Mouse (Mus musculus): ENCODE measurements around the gene Synrg. TPM values are rescaled to one million over a fixed set of nuclear protein-coding genes. Genes with fewer than 3 reads are reported as not detected.

Gene Synrg
- 10 to 100 TPM; 44.3 to 47.7 TPM for total RNA-seq (2021)
- long read RNA-seq, experiment 1, full-length matches to known transcripts, result 5 of 76 reads
- long read RNA-seq, experiment 1, partial matches to known transcripts, result 9 of 76 reads
- long read RNA-seq, experiment 1, other reads (novel, unspliced or antisense), result 62 of 76 reads
- long read RNA-seq, experiment 2, partial matches to known transcripts, result 10 of 51 reads
- long read RNA-seq, experiment 2, other reads (novel, unspliced or antisense), result 41 of 51 reads

DNA sequence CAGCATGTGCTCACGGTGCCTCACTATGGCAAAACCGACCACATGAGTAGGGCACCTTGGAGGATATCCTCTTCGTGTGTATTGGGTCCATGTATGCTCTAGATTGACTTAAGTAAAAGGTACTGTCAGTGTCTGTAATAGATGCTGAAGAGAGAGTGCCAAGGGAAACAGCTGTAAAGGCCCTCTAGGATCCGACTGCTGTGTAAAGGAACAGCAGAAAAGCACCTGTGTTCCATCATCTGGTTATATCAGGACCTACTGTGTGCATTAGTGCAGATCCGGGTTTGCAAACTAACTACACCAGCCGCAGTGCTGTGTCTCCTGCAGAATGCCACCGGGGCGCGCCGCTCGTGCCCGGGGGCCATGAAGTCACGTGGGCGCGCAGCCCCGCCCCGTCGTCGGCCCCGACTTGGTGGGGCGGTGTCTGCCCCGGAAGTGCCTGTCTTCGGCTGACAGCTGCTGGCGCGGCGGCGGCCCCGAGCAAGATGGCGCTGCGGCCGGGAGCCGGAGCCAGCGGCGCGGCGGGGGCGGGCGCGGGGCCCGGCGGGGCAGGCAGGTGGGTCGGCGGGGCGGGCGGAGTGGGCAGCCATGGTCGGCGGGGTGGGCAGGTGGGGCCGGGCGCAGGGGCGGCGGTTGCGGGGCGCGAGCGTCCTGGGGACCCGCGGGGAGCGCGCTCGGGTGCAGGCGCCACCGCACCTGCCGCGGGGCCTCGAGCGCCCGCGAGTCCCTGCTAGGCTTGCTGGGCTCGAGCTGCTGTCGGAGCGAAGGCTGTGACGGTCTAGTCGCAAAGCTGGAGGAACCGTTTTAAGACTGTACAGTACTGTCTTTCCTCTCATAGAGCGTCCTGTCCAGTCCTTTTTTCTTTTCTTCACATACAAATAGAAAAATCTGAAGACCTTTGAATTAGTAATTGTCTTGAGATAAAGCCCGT, at the start of gene Synrg:
Synrg (plus strand) TSS at position 438 of the 931 bp plus-strand sequence.
- intact Hi-C loops (cut with DNase I), result no loop called here
- peak; percentile 88 to 89 for DNase-seq (ENCODE audit: low spot score in 2 of 2)

DNA sequence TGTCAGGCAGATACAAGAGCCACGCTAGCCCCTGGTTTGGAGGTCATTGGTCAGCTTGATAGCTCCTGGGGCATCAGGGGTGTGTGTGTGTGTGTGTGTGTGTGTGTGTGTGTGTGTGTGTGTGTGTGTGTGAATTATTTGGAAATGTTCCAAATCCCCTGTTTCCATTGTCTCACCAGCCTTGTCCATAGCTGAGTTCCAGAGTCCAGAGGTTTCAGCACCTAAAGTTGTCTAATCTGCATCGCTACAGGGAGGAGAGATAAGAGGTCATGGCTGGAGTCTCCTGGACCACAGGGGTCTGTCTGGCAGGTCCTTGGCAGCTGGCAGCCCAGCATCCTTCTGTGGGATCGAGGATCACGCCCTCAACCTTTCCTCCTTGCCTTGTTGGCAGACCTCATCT, 49.7 kb upstream of the Synrg start:
- intact Hi-C loops (cut with DNase I), result no loop called here
- DNase-seq (ENCODE audit: low spot score in 2 of 2), result no peak

DNA sequence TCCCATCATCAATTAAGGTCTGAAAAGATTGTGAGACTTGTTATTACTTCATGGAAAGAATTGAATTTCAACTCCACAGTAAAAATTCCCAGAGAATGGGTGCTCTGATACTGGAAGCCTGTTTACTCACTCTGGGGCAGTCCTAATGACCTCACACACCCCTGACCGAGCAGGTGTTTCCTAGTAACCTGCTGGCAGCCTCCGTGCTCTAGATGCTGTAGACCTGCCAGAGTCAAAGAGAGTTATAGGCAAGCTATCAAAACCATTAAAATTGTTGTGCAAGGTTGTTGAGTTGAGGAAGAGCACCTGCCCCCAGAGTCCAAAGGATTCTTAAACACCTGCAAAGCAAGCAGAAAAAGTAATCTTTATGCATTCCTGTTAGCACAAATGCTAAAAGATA, 41.6 kb upstream of the Synrg start:
- intact Hi-C loops (cut with DNase I), result no loop called here
- no peak for DNase-seq (ENCODE audit: low spot score in 2 of 2)

DNA sequence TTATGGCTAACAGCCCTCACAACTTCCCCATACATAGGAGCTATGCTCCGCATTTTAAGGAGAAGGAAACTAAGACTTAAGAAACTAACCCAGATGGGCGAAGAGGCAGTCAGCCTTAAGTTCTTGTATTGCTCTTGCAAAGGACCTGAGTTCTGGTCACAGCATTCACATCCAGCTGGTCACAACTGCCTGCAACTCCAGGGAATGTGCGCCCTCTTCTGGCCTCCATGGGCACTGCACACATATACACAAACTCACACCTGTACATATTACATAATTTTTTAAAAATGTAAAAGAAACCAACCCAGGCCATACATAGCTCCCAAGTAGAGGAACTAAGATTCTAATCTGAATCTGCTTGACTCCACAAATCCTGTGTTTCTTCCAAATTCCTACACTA, 37.1 kb upstream of the Synrg start:
- peak in 1 of 2 experiments; percentile 4 for DNase-seq (ENCODE audit: low spot score in 2 of 2)
- intact Hi-C loops (cut with DNase I), result no loop called here

DNA sequence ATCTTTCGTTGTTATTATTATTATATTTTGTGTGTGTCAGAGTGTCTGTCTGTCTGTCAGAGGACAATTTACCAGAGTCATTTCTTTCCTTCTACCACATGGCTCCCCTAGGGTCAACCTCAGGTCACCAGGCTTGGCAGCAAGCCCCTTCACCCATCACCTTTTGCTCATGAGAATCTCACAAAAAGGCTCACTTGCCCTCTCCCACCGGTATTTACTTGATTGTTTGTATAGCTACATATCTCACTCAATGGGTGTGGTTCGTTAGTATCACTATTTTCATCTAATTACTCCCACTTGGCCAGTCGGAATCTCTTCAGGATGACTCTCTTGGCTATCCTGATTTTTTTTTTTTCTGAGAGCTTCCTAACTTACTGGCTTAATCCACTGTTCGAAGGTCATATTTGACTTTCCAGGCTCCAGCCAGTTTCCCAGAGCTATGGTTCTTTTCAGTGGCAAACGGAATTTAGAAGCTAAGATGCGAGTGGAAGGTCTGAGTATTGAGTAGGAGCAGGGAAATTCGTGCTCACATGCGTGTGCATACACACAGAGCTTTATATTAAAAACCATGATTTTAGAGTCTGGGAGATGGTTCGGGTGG, 31.6 kb upstream of the Synrg start:
- intact Hi-C loops (cut with DNase I), result loop anchor here (10.0 kb wide), 1 partner anchor 118 kb away; no protein-coding TSS in a partner anchor
- no peak for DNase-seq (ENCODE audit: low spot score in 2 of 2)

DNA sequence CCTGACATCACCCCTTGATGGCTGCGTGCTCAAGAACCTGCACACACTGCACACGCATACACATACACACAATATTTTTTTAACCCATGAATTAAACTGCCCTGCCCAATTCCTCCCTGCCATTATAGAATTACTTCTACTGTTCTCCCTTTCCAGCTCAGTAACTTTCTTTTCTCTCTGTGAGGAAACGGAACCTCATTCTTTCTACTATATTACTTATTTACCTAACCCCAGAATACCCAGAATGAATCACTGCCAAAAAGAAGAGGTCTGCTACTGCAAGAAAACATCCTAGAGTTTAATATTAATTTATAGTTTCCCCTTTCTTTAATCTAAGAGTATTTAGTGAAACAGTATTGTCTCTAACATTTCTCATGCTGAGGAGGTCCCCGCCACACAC, 30.9 kb upstream of the Synrg start:
- DNase-seq (ENCODE audit: low spot score in 2 of 2), result no peak
- intact Hi-C loops (cut with DNase I), result loop anchor here (10.0 kb wide), 1 partner anchor 119 kb away; no protein-coding TSS in a partner anchor

DNA sequence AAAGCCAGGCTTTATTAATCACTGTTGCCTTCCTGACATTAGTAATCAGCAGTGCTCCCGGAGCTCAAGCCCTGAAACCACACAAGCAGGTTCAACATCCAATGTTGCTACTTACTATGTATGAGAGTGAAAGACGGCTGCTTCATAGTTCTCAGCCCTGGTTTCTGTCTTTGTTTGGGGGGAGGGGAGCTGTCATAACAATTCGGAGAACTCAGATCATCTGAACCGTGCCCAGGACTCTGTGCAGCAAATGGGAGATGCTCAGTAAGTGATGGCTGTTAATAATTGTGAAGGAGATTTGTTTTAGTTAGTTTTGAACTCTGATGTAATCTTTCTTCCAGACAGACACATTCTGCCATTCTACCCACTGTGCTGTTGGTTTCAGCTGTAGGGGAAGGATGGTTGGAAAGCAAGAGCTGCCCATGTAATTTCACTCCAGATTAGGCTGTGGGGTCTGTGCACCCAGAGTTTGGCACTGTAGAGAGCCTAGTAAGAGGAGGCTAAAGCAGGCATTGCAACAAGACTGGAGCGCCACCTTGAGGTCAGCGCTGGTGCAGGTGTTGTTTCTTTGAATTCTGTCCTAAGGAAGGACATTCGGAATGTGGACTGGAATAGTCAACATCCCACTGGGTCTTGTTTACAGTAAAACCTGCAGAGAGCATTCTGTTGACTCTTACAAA, 28.1 kb upstream of the Synrg start:
- DNase-seq (ENCODE audit: low spot score in 2 of 2), result peak; percentile 64 to 80
- intact Hi-C loops (cut with DNase I), result loop anchor here (1.0 to 10.0 kb wide), 2 partner anchors 121 to 151 kb away; no protein-coding TSS in a partner anchor

DNA sequence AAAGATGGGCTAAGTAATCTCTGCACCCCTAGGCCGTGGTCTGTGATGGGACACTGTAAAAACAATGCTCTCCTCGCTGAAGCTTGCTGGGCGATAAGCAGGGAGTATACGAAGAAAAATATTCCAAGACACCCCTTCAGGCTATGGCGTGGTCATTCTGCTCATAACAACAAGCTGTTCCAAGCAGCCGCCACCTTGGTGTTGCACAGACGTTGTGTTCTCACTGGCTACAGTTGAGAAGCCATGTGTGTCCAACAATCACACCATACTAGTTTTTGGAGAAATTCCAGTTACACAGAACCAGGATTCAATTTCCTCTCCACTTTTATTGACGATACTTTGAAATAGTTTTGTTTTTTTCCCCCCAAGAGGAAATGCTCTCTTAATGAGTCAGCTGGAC, 25.7 kb upstream of the Synrg start:
- DNase-seq (ENCODE audit: low spot score in 2 of 2), result no peak
- intact Hi-C loops (cut with DNase I), result loop anchor here (10.0 kb wide), 1 partner anchor 124 kb away; no protein-coding TSS in a partner anchor

DNA sequence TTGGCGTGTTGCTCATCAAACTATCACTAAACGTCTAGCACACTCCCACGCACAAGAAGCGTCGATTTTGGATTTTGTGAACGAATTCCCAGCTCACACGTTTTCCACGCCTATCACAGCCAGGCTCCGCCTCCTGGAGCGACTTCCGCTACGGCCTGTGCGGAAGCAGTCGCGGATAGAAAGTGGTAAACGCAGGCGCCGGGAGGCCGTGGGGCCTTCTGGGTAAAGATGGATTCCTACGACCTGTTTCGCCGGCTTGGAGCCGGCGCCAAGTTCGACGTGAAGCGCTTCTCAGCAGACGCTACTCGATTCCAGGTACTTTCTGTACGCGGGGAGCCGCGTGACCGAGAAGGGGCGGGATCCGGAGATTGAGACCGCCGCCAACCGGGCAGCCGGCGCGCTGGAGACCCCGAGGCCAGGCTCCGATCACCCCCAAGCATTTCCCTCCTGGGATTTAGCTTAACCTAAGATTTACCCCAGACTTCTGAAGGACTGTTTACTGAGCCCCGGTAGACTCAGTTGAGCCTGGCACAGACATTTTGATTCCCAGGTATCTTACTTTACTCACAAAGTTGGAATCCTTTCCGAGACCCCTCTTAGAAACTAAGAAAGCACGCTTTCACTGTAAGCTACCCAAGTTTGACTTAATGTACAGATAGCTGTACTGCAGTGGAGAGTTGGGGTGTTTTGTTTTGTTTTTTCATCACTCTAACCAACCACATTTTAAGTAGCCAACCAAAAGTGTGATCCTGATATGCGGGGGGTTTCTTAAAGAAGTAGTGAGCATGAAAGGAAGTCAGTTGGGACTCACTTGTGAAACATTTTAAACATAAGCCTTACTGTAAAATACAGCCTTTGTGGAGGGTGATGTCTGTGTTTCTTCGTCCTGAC, 22.0 kb upstream of the Synrg start, which contains the start of gene Ddx52:
Ddx52 (plus strand) TSS at position 113 of the 891 bp plus-strand sequence.
- peak; percentile 90 to 92 for DNase-seq (ENCODE audit: low spot score in 2 of 2)
- intact Hi-C loops (cut with DNase I), result no loop called here

DNA sequence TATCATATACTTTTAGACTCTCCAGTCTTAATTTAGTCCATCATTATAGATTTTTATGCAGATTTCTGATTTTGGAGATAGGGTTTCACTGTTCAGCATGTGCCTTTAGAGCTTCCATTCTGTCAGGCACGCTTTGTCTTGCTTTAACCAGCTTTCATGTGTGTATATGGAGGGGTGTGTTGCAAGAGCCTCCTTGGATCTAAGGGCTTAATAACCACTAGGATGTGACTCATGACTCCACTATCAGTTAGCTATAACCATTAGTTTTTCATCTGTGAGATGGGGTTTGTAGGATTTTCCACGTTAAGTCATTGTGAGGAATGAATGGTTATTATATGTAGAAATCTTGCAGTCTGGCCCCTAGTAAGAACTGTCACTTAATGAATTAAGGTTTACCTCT, 7.4 kb upstream of the Synrg start:
- no peak for DNase-seq (ENCODE audit: low spot score in 2 of 2)
- intact Hi-C loops (cut with DNase I), result no loop called here

DNA sequence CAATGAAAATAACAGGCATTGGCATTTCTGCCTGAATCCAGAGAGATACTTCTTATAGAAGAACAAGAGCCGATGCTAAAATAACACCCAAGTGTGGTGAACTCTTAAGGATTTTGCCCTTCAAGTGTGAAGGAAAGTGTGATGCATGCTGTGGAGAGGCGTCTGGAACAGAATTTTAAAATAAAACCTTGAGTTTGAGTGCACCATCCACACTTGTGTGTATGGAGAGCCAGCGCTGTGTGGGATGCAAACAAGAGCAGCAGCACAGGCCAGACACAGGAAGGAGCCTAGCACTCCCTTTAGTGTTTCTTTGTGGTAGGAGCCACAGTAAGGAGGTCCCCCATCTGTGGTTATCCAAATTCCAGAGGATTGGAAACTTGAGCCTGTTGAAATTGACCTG, 2.2 kb upstream of the Synrg start:
- intact Hi-C loops (cut with DNase I), result no loop called here
- DNase-seq (ENCODE audit: low spot score in 2 of 2), result peak in 1 of 2 experiments; percentile 14

DNA sequence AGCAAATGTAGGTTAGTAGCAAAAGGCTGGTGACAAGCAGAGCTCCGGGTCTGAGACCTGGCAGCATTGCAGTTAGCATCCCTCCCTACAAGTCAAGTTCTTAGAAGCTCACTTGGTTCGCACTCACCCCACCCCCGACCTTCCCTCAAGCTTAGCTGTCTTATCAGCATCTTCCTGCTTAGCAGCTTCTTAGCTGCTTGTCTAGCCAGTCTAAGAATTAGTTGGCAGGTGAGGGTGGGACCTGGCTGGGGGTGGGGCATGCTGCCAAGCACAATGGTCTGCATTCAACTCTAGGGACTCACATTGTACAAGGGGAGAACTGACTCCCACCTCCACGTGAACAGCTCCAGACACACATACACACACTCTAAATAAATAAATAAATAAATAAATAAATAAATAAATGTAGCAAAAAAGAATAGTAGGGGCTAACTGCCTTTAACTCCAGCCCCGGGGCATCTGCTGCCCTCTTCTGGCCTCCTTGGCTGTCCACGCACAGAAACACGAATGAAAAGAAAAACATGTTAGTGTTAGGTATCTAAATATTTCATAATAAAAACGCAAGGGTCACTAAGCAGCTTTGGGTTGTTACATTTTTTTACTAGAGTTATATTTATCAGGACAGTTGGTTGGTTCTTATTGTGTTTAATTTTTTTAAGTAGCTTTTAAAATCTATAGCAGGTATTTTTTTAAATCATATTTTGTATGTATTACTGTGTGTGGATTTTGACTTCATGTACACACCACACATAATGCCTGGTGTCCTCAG, 3.4 kb downstream of the Synrg start:
- intact Hi-C loops (cut with DNase I), result no loop called here
- DNase-seq (ENCODE audit: low spot score in 2 of 2), result no peak

DNA sequence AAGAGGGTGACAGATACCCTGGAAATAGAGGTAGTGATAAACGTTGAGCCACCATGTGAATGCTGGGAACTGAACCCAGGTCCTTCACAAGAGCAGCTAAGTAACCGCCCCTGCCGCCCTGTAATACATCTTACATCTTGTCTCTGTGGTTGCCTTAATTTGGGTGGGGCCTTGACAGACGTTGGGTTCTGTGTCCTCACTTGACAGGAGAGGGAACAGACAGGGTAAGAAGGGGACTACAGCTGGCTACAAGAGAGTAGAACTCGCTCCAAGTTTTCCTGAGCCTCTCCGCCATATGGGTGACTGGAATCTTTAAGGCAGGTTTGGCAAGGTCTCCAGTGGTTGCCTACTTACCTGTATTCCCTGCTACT, 4.0 kb downstream of the Synrg start:
- intact Hi-C loops (cut with DNase I), result no loop called here
- no peak for DNase-seq (ENCODE audit: low spot score in 2 of 2)

DNA sequence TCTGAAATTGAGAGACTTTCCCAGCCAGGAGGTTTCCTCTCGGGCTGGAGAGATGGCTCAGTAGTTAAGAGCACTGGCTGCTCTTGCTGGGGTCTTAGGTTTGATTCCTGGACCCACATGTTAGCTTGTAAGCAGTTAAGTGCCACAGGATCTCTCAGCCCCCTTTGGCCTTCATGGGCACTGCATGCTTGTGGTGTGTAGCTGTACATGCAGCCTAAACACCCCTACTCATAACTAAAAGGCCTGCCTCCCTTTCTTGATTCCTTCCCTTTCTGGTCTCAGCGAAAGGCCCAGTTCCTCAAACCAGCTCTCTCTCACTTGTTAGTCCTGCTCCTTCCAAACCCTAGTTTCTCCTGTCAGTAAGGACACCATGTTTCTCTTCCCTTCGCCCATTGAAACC, 4.8 kb downstream of the Synrg start:
- intact Hi-C loops (cut with DNase I), result no loop called here
- DNase-seq (ENCODE audit: low spot score in 2 of 2), result no peak

DNA sequence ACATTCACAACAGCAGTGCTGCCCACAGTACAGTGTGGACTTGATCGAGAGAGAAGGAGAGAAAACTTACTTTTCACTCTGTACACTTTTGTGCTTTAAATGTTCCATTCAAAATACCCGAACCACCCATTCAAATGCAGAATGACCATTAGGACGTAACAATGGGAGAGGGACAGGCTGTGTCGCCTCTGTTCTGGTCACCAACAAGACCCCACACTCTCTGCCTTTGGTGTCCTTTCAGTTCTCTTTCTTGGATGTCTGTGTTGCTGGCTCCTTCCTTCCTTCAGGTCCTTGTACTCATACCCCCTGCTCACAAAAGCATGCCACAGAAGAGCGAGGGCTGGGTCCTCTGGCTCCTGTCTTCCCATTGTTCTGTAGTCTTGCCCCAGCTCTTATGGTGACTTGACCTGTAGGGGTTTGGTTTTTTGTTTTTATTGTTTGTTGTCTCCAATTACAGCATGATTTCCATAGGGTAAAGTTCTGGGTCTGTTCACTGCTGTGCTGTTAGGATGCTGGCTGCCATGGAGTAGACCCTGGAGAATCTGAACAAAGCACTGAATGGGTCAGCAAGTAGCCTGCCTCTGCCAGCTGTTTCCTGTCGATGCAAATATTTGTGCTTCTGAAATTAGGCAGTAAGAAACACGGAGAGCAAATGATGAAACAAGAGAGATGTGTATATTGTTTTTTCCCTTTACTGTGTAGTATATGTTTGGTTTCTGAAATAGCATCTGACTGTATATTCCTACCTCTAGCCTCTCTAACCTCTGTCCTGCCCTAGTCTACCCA, 10.5 kb downstream of the Synrg start:
- no peak for DNase-seq (ENCODE audit: low spot score in 2 of 2)
- intact Hi-C loops (cut with DNase I), result no loop called here

DNA sequence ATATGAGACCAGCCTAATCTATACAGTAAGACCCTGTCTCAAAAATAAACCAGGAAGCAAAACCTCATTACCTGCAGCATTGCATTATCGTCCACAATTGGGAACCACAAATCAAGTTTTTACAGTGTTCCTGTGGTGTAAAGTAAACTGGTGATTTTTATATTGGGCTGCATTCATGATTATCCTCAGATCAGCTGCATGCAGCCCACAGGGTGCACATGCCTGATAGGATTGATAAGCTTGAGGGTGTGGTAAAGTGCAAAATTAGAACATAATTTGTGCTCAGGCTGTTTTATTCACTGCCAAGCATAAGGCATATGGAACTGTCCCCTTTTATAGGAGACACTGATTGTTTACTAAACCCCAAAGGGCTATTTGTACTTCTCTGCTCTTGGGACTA, 11.3 kb downstream of the Synrg start:
- intact Hi-C loops (cut with DNase I), result no loop called here
- DNase-seq (ENCODE audit: low spot score in 2 of 2), result no peak
